8 mouse cellular contexts compared by ENCODE assay signal in genomic region chr1:74275015-74275414, GRCm38 (mm10). TPM values are rescaled to one million over a fixed set of nuclear protein-coding genes. Genes with fewer than 3 reads are reported as not detected.
DNase-seq lines count a peak whose midpoint lies in the region; ATAC-seq and TF ChIP-seq lines count a peak whose summit lies in the region.
"Had no signal": no experiment of that assay in that cellular context is flagged by ENCODE, and none has a peak within 500 bp of the region (broad histone marks: within the 10 kb centered on the region; RNA-seq: fewer than 3 reads in every experiment).

No protein-coding gene starts in this region.

- peaks cover 14% of the 10 kb centered on the region; the same call in 1 of the 2 replicates for H3K36me3 ChIP-seq in kidney, postnatal 0 days (ENCODE audit: insufficient read depth, low read length)
- H3K36me3 ChIP-seq in embryonic facial prominence, embryonic 15.5 days = peaks cover 12% of the 10 kb centered on the region
- peaks cover 15% of the 10 kb centered on the region for H3K36me3 ChIP-seq in forebrain, embryonic 12.5 days (replicated peaks)

- no peak overlapping the region for H3K4me3 ChIP-seq in kidney, postnatal 0 days (replicated peaks; ENCODE audit: low read depth, low read length)
- H3K4me3 ChIP-seq in embryonic facial prominence, embryonic 15.5 days (replicated peaks) = no peak overlapping the region
- no peak overlapping the region for H3K4me3 ChIP-seq in forebrain, embryonic 12.5 days (replicated peaks)
- H3K4me3 ChIP-seq: neural tube, embryonic 13.5 days had no signal

- no peaks in the 10 kb centered on the region for H3K27me3 ChIP-seq in kidney, postnatal 0 days (ENCODE audit: insufficient read depth, low read length)
- H3K27me3 ChIP-seq in embryonic facial prominence, embryonic 15.5 days = no peaks in the 10 kb centered on the region
- H3K27me3 ChIP-seq in forebrain, embryonic 12.5 days = no peaks in the 10 kb centered on the region
- H3K27me3 ChIP-seq: neural tube, embryonic 13.5 days had no signal

- no peaks in the 10 kb centered on the region for H3K9me3 ChIP-seq in kidney, postnatal 0 days (replicated peaks; ENCODE audit: low read length)
- H3K9me3 ChIP-seq in embryonic facial prominence, embryonic 15.5 days (replicated peaks) = no peaks in the 10 kb centered on the region
- no peaks in the 10 kb centered on the region for H3K9me3 ChIP-seq in forebrain, embryonic 12.5 days
- H3K9me3 ChIP-seq: neural tube, embryonic 13.5 days had no signal

- peak; percentile 37; the same call in 1 of the 2 replicates for ATAC-seq in kidney, postnatal 0 days (replicated peaks; ENCODE audit: low FRiP score, low read depth)
- peak; percentile 13; the same call in 1 of the 2 replicates for ATAC-seq in embryonic facial prominence, embryonic 15.5 days (ENCODE audit: insufficient number of reproducible peaks, low FRiP score, low TSS enrichment, low read depth)
- no peak for ATAC-seq in forebrain, embryonic 12.5 days (ENCODE audit: low FRiP score)

- DNase-seq in kidney, postnatal 0 days (ENCODE audit: low spot score) = peak; percentile 28
- DNase-seq in kidney, adult 11 months = no peak
- DNase-seq in embryo, embryonic 11.5 days (ENCODE audit: low read depth, low spot score) = peak; percentile 11
- DNase-seq in mesoderm, embryonic 11.5 days (ENCODE audit: low read depth, low spot score) = peak; percentile 43
- no peak for DNase-seq in layer of hippocampus, adult 9-11 months

- peaks cover 21% of the 10 kb centered on the region; the same call in 1 of the 2 replicates for H3K4me1 ChIP-seq in kidney, postnatal 0 days (replicated peaks; ENCODE audit: insufficient read depth, low read length)
- H3K4me1 ChIP-seq in embryonic facial prominence, embryonic 15.5 days = peaks cover 11% of the 10 kb centered on the region; the same call in 1 of the 2 replicates
- H3K4me1 ChIP-seq in forebrain, embryonic 12.5 days = no peaks in the 10 kb centered on the region
- H3K4me1 ChIP-seq: neural tube, embryonic 13.5 days had no signal

- no peak for TF ChIP-seq CTCF in kidney, postnatal 0 days (IDR thresholded peaks at IDR 0.05; ENCODE audit: low read depth)

- 12% methylated on average over 9 of the region's 9 CpGs for WGBS in kidney, postnatal 0 days
- 14% methylated on average over 9 of the region's 9 CpGs for WGBS in embryonic facial prominence, embryonic 15.5 days
- 53% methylated on average over 9 of the region's 9 CpGs for WGBS in forebrain, embryonic 12.5 days

- H3K4me2 ChIP-seq in kidney, postnatal 0 days (ENCODE audit: low read length) = no peak overlapping the region
- no peak overlapping the region for H3K4me2 ChIP-seq in embryonic facial prominence, embryonic 15.5 days (replicated peaks)
- no peak overlapping the region for H3K4me2 ChIP-seq in forebrain, embryonic 12.5 days
- H3K4me2 ChIP-seq: neural tube, embryonic 13.5 days had no signal

- 0 out of 2 replicates have a peak overlapping the region, but pooled peaks have one; percentile 19 for H3K27ac ChIP-seq in kidney, postnatal 0 days
- 0 out of 2 replicates have a peak overlapping the region, but pooled peaks have one; percentile 9 for H3K27ac ChIP-seq in embryonic facial prominence, embryonic 15.5 days (replicated peaks)
- no peak overlapping the region for H3K27ac ChIP-seq in forebrain, embryonic 12.5 days
- H3K27ac ChIP-seq: neural tube, embryonic 13.5 days had no signal

- H3K9ac ChIP-seq in kidney, postnatal 0 days (ENCODE audit: low read depth, low read length) = no peak overlapping the region
- H3K9ac ChIP-seq in embryonic facial prominence, embryonic 15.5 days = no peak overlapping the region
- H3K9ac ChIP-seq in forebrain, embryonic 12.5 days = no peak overlapping the region
- H3K9ac ChIP-seq: neural tube, embryonic 13.5 days had no signal

RNA-seq across cellular contexts. Expression of gene Gpbar1, which starts 3.3 kb away (rescaled TPM):
- polyA plus RNA-seq in kidney, postnatal 0 days (2015; fragmentation: Nextera tagmentation; extraction: Ambion mirVana) = 1.0 and 1.7 TPM in 2 replicates
- not detected in 2 replicates for polyA plus RNA-seq in embryonic facial prominence, embryonic 15.5 days (2015; fragmentation: Nextera tagmentation; extraction: Ambion mirVana)
- 0.18 and 0.29 TPM in 2 replicates for polyA plus RNA-seq in forebrain, embryonic 12.5 days (2016; fragmentation: Nextera tagmentation; extraction: Ambion mirVana)
- polyA plus RNA-seq: neural tube, embryonic 13.5 days had no signal

RNA-seq across cellular contexts. Expression of gene Aamp, which starts 9.5 kb away (rescaled TPM):
- polyA plus RNA-seq in kidney, postnatal 0 days (2015; fragmentation: Nextera tagmentation; extraction: Ambion mirVana) = 248 and 264 TPM in 2 replicates
- polyA plus RNA-seq in embryonic facial prominence, embryonic 15.5 days (2015; fragmentation: Nextera tagmentation; extraction: Ambion mirVana) = 247 and 256 TPM in 2 replicates
- polyA plus RNA-seq in forebrain, embryonic 12.5 days (2016; fragmentation: Nextera tagmentation; extraction: Ambion mirVana) = 184 and 190 TPM in 2 replicates

RNA-seq across cellular contexts. Expression of gene Pnkd, which starts 9.7 kb away (rescaled TPM):
- 162 and 169 TPM in 2 replicates for polyA plus RNA-seq in kidney, postnatal 0 days (2015; fragmentation: Nextera tagmentation; extraction: Ambion mirVana)
- 120 and 130 TPM in 2 replicates for polyA plus RNA-seq in embryonic facial prominence, embryonic 15.5 days (2015; fragmentation: Nextera tagmentation; extraction: Ambion mirVana)
- polyA plus RNA-seq in forebrain, embryonic 12.5 days (2016; fragmentation: Nextera tagmentation; extraction: Ambion mirVana) = 87.5 and 88.9 TPM in 2 replicates

RNA-seq across cellular contexts. Expression of gene Tmbim1, which starts 30.4 kb away (rescaled TPM):
- 27.8 and 30.8 TPM in 2 replicates for polyA plus RNA-seq in kidney, postnatal 0 days (2015; fragmentation: Nextera tagmentation; extraction: Ambion mirVana)
- 56.6 and 63.9 TPM in 2 replicates for polyA plus RNA-seq in embryonic facial prominence, embryonic 15.5 days (2015; fragmentation: Nextera tagmentation; extraction: Ambion mirVana)
- polyA plus RNA-seq in forebrain, embryonic 12.5 days (2016; fragmentation: Nextera tagmentation; extraction: Ambion mirVana) = 6.7 and 7.9 TPM in 2 replicates

RNA-seq across cellular contexts. Expression of gene Arpc2, which starts 39.1 kb away (rescaled TPM):
- polyA plus RNA-seq in kidney, postnatal 0 days (2015; fragmentation: Nextera tagmentation; extraction: Ambion mirVana) = 487 TPM in 2 replicates
- 401 and 415 TPM in 2 replicates for polyA plus RNA-seq in embryonic facial prominence, embryonic 15.5 days (2015; fragmentation: Nextera tagmentation; extraction: Ambion mirVana)
- 356 and 369 TPM in 2 replicates for polyA plus RNA-seq in forebrain, embryonic 12.5 days (2016; fragmentation: Nextera tagmentation; extraction: Ambion mirVana)

Comparison
In these comparisons a context has a peak if more than half of its experiments do, and no peak if none do; other contexts are left out.
1. DNase-seq: peak in kidney, postnatal 0 days (single experiment), embryo, embryonic 11.5 days (single experiment) and mesoderm, embryonic 11.5 days (single experiment); none in kidney, adult 11 months (single experiment) and layer of hippocampus, adult 9-11 months (single experiment).